In genomic region chrX:52912372-52912728, GRCm38 (mm10) we compare ENCODE assay signal across 8 mouse cellular contexts. TPM values are rescaled to one million over a fixed set of nuclear protein-coding genes. Genes with fewer than 3 reads are reported as not detected.
A peak's percentile ranks its signal among the peaks of the same experiment; 100 is the strongest.
DNase-seq lines count a peak whose midpoint lies in the region; ATAC-seq and TF ChIP-seq lines count a peak whose summit lies in the region.

No protein-coding gene starts in this region.

- no peaks in the 10 kb centered on the region for H3K36me3 ChIP-seq in lung, embryonic 14.5 days (ENCODE audit: insufficient read depth)
- H3K36me3 ChIP-seq in limb, embryonic 10.5 days, result no peaks in the 10 kb centered on the region
- H3K36me3 ChIP-seq in neural tube, embryonic 14.5 days (ENCODE audit: control insufficient read depth, insufficient read depth, low read length), result no peaks in the 10 kb centered on the region

- no peak for TF ChIP-seq CTCF in lung, embryonic 14.5 days (IDR thresholded peaks at IDR 0.05; ENCODE audit: low read depth)
- no peak for TF ChIP-seq CTCF in embryonic fibroblast, embryonic 13.5 days (IDR thresholded peaks at IDR 0.05; ENCODE audit: borderline replicate concordance, insufficient read depth, low read length)

- peak overlapping the region; percentile 78 for H3K9ac ChIP-seq in lung, embryonic 14.5 days
- H3K9ac ChIP-seq in neural tube, embryonic 14.5 days (replicated peaks; ENCODE audit: low read depth, low read length), result peak overlapping the region; percentile 83

- peak; percentile 60; the same call in 1 of the 2 replicates for ATAC-seq in lung, embryonic 14.5 days (ENCODE audit: insufficient read depth)
- ATAC-seq in neural tube, embryonic 14.5 days (ENCODE audit: low read depth), result peak; percentile 72; the same call in 1 of the 2 replicates

- TF ChIP-seq POLR2A in embryonic fibroblast, embryonic 13.5 days (IDR thresholded peaks at IDR 0.05; ENCODE audit: low read depth, low read length), result no peak

- H3K27ac ChIP-seq in lung, embryonic 14.5 days (ENCODE audit: low read depth), result peak overlapping the region; percentile 87
- peak overlapping the region; percentile 44 for H3K27ac ChIP-seq in embryonic fibroblast, embryonic 13.5 days (ENCODE audit: insufficient read depth, low read length)
- H3K27ac ChIP-seq in limb, embryonic 10.5 days, result peak overlapping the region; percentile 95
- peak overlapping the region; percentile 95 for H3K27ac ChIP-seq in neural tube, embryonic 14.5 days (ENCODE audit: low read depth, low read length)

- intact Hi-C loops in left cerebral cortex, postnatal 14 days (cut with DNase I), result no loop called here

- WGBS in lung, embryonic 14.5 days, result 8% methylated on average over 26 of the region's 26 CpGs
- WGBS in limb, embryonic 10.5 days, result 6% methylated on average over 26 of the region's 26 CpGs
- 10% methylated on average over 24 of the region's 26 CpGs for WGBS in neural tube, embryonic 14.5 days

- no peak for DNase-seq in lung, embryonic 14.5 days
- no peak for DNase-seq in lung, adult 18-20 months
- no peak for DNase-seq in limb, embryonic 10.5 days (ENCODE audit: low spot score)
- DNase-seq in layer of hippocampus, adult 9-10 months (ENCODE audit: low spot score), result no peak
- DNase-seq in left cerebral cortex, postnatal 14 days (ENCODE audit: low spot score in 2 of 2), result no peak
- no peak for DNase-seq in urinary bladder, postnatal 36 days (ENCODE audit: low spot score in 2 of 2)

- H3K27me3 ChIP-seq in lung, embryonic 14.5 days (ENCODE audit: insufficient read depth, low read length), result no peaks in the 10 kb centered on the region
- H3K27me3 ChIP-seq in limb, embryonic 10.5 days (ENCODE audit: low read depth, poor library complexity, severe bottlenecking), result no peaks in the 10 kb centered on the region
- no peaks in the 10 kb centered on the region for H3K27me3 ChIP-seq in neural tube, embryonic 14.5 days (ENCODE audit: control insufficient read depth, insufficient read depth, low read length)

- peak overlapping the region; percentile 64 for H3K4me2 ChIP-seq in lung, embryonic 14.5 days
- peak overlapping the region; percentile 46 for H3K4me2 ChIP-seq in neural tube, embryonic 14.5 days (ENCODE audit: low read depth, low read length)

- no peaks in the 10 kb centered on the region for H3K9me3 ChIP-seq in lung, embryonic 14.5 days (ENCODE audit: low read depth, low read length)
- no peaks in the 10 kb centered on the region for H3K9me3 ChIP-seq in limb, embryonic 10.5 days (replicated peaks)
- no peaks in the 10 kb centered on the region for H3K9me3 ChIP-seq in neural tube, embryonic 14.5 days (ENCODE audit: control insufficient read depth, low read length)

- H3K4me3 ChIP-seq in lung, embryonic 14.5 days (ENCODE audit: low read depth, low read length), result peak overlapping the region; percentile 63
- H3K4me3 ChIP-seq in embryonic fibroblast, embryonic 13.5 days (ENCODE audit: insufficient read depth, low read length), result peak overlapping the region; percentile 84
- H3K4me3 ChIP-seq in limb, embryonic 10.5 days, result peak overlapping the region; percentile 70
- peak overlapping the region; percentile 54 for H3K4me3 ChIP-seq in neural tube, embryonic 14.5 days (ENCODE audit: low read depth, low read length)

- no peaks in the 10 kb centered on the region for H3K4me1 ChIP-seq in lung, embryonic 14.5 days (ENCODE audit: insufficient read depth)
- no peaks in the 10 kb centered on the region for H3K4me1 ChIP-seq in embryonic fibroblast, embryonic 13.5 days (ENCODE audit: control insufficient read depth, insufficient read depth, low read length)
- H3K4me1 ChIP-seq in limb, embryonic 10.5 days, result no peaks in the 10 kb centered on the region
- no peaks in the 10 kb centered on the region for H3K4me1 ChIP-seq in neural tube, embryonic 14.5 days (ENCODE audit: control insufficient read depth, insufficient read depth, low read length)

RNA-seq across cellular contexts. Expression of gene Phf6, which starts 0.3 kb away (rescaled TPM):
- polyA plus RNA-seq in lung, embryonic 14.5 days (2014; fragmentation: Nextera tagmentation; extraction: Ambion mirVana), result 55.1 and 56.5 TPM in 2 replicates
- 32.0 and 37.0 TPM in 2 replicates for polyA plus RNA-seq in embryonic fibroblast, embryonic 13.5 days (2011; ENCODE audit: insufficient read length, low read depth, missing spikeins)
- 78.4 and 98.0 TPM in 2 replicates for polyA plus RNA-seq in limb, embryonic 10.5 days (2016; fragmentation: Nextera tagmentation; extraction: Ambion mirVana)
- 71.5 and 88.3 TPM in 2 replicates for polyA plus RNA-seq in neural tube, embryonic 14.5 days (2014; fragmentation: Nextera tagmentation; extraction: Ambion mirVana)
- total RNA-seq in left cerebral cortex, postnatal 14 days (2021), result 10 to 100 TPM; 15.2 to 16.6 TPM

Comparison
In these comparisons a context has a peak if more than half of its experiments do, and no peak if none do; other contexts are left out.
1. H3K27ac ChIP-seq: peak in every context shown above with its lines; median percentile 95 in limb, embryonic 10.5 days; 95 in neural tube, embryonic 14.5 days; 87 in lung, embryonic 14.5 days; 44 in embryonic fibroblast, embryonic 13.5 days.